10 mouse cellular contexts compared by ENCODE assay signal in the genomic region with DNA sequence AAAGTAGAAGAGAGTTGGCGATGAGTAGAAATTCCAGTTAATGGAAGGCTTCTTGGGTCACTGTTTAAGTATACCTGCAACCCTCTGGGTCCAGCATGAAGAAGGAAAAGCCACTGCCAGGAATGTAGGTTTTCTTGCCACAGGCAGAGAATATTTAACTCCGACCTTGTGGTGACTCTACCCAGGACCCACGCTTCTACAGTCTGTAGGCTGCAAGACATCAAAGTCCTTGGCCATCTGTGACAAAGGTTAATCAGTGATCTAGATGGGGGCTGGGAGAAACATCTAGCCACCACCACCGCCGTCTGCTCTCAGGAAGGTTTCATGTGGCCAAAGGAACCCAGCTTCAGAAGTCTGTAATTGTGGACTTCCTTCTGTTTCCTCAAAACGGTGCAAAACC.
DNase-seq lines count a peak whose midpoint lies in the region; ATAC-seq and TF ChIP-seq lines count a peak whose summit lies in the region.
"Had no signal": no experiment of that assay in that cellular context is flagged by ENCODE, and none has a peak within 500 bp of the region (broad histone marks: within the 10 kb centered on the region; RNA-seq: fewer than 3 reads in every experiment).

No protein-coding gene starts in this region.

- H3K27me3 ChIP-seq in heart, postnatal 0 days (ENCODE audit: control insufficient read depth, insufficient read depth, low read length): no peaks in the 10 kb centered on the region
- H3K27me3 ChIP-seq in embryonic facial prominence, embryonic 14.5 days (replicated peaks; ENCODE audit: control insufficient read depth, insufficient read depth, low read length): no peaks in the 10 kb centered on the region
- H3K27me3 ChIP-seq in kidney, embryonic 15.5 days: no peaks in the 10 kb centered on the region
- H3K27me3 ChIP-seq in liver, embryonic 13.5 days: no peaks in the 10 kb centered on the region
- H3K27me3 ChIP-seq: CH12.LX had no signal

- H3K4me3 ChIP-seq in heart, postnatal 0 days (ENCODE audit: low read depth, low read length): no peak overlapping the region
- H3K4me3 ChIP-seq in embryonic facial prominence, embryonic 14.5 days (ENCODE audit: low read depth, low read length): no peak overlapping the region
- no peak overlapping the region for H3K4me3 ChIP-seq in kidney, embryonic 15.5 days (replicated peaks)
- no peak overlapping the region for H3K4me3 ChIP-seq in liver, embryonic 13.5 days (replicated peaks)

- no peak for TF ChIP-seq CTCF in heart, postnatal 0 days (IDR thresholded peaks at IDR 0.05; ENCODE audit: low read depth)

- peaks cover 46% of the 10 kb centered on the region for H3K4me1 ChIP-seq in heart, postnatal 0 days (ENCODE audit: control insufficient read depth, insufficient read depth)
- 0 out of 2 replicates have a peak, but pooled peaks cover 6% of the 10 kb centered on the region for H3K4me1 ChIP-seq in embryonic facial prominence, embryonic 14.5 days (ENCODE audit: control insufficient read depth, insufficient read depth, low read length)
- H3K4me1 ChIP-seq in kidney, embryonic 15.5 days: peaks cover 58% of the 10 kb centered on the region
- peaks cover 49% of the 10 kb centered on the region for H3K4me1 ChIP-seq in liver, embryonic 13.5 days (replicated peaks)

- H3K36me3 ChIP-seq in heart, postnatal 0 days (replicated peaks; ENCODE audit: control insufficient read depth, insufficient read depth, low read length): no peaks in the 10 kb centered on the region
- no peaks in the 10 kb centered on the region for H3K36me3 ChIP-seq in embryonic facial prominence, embryonic 14.5 days (ENCODE audit: control insufficient read depth, insufficient read depth, low read length)
- H3K36me3 ChIP-seq in kidney, embryonic 15.5 days: no peaks in the 10 kb centered on the region
- H3K36me3 ChIP-seq in liver, embryonic 13.5 days: no peaks in the 10 kb centered on the region

- ATAC-seq in heart, postnatal 0 days (ENCODE audit: insufficient read depth, low read depth): no peak
- ATAC-seq in embryonic facial prominence, embryonic 14.5 days (ENCODE audit: low read depth): no peak
- peak; percentile 87 for ATAC-seq in kidney, embryonic 15.5 days (replicated peaks; ENCODE audit: low FRiP score)
- ATAC-seq in liver, embryonic 13.5 days (ENCODE audit: low read depth): peak; percentile 53; the same call in 1 of the 2 replicates
- ATAC-seq: forebrain, embryonic 14.5 days had no signal

- WGBS in heart, postnatal 0 days: 56% methylated on average over 6 of the region's 6 CpGs
- 60% methylated on average over 6 of the region's 6 CpGs for WGBS in embryonic facial prominence, embryonic 14.5 days
- 38% methylated on average over 6 of the region's 6 CpGs for WGBS in kidney, embryonic 15.5 days
- 43% methylated on average over 6 of the region's 6 CpGs for WGBS in liver, embryonic 13.5 days (ENCODE audit: insufficient replicate concordance)

- no peak overlapping the region for H3K4me2 ChIP-seq in heart, postnatal 0 days (ENCODE audit: low read depth, low read length)
- no peak overlapping the region for H3K4me2 ChIP-seq in embryonic facial prominence, embryonic 14.5 days (ENCODE audit: low read depth, low read length)
- H3K4me2 ChIP-seq in kidney, embryonic 15.5 days: peak overlapping the region; percentile 17; the same call in 1 of the 2 replicates
- no peak overlapping the region for H3K4me2 ChIP-seq in liver, embryonic 13.5 days

- peak overlapping the region; percentile 89 for H3K27ac ChIP-seq in heart, postnatal 0 days (ENCODE audit: low read depth)
- peak overlapping the region; percentile 63; the same call in 1 of the 2 replicates for H3K27ac ChIP-seq in embryonic facial prominence, embryonic 14.5 days (replicated peaks; ENCODE audit: low read depth, low read length)
- H3K27ac ChIP-seq in kidney, embryonic 15.5 days: peak overlapping the region; percentile 95
- H3K27ac ChIP-seq in liver, embryonic 13.5 days: peak overlapping the region; percentile 86

- no peaks in the 10 kb centered on the region for H3K9me3 ChIP-seq in heart, postnatal 0 days (replicated peaks; ENCODE audit: control insufficient read depth, low read length)
- H3K9me3 ChIP-seq in embryonic facial prominence, embryonic 14.5 days (ENCODE audit: control insufficient read depth, low read length): no peaks in the 10 kb centered on the region
- H3K9me3 ChIP-seq in kidney, embryonic 15.5 days (replicated peaks): no peaks in the 10 kb centered on the region
- H3K9me3 ChIP-seq in liver, embryonic 13.5 days (replicated peaks): no peaks in the 10 kb centered on the region

- TF ChIP-seq EP300 in heart, postnatal 0 days (IDR thresholded peaks at IDR 0.05; ENCODE audit: low read depth): no peak

- no peak for DNase-seq in heart, postnatal 0 days (ENCODE audit: low spot score)
- no peak for DNase-seq in heart, postnatal 25 days (ENCODE audit: low spot score)
- DNase-seq in embryonic facial prominence, embryonic 14.5 days (ENCODE audit: low spot score): no peak
- DNase-seq in liver, embryonic 13.5 days: no peak
- DNase-seq in urinary bladder, adult 18-20 months (ENCODE audit: low spot score in 2 of 2): no peak
- no peak for DNase-seq in gastrocnemius, postnatal 14 days
- DNase-seq in spleen, adult 18-20 months: no peak

- H3K9ac ChIP-seq in heart, postnatal 0 days (replicated peaks; ENCODE audit: low read depth, low read length): no peak overlapping the region
- no peak overlapping the region for H3K9ac ChIP-seq in embryonic facial prominence, embryonic 14.5 days (ENCODE audit: low read depth, low read length)
- no peak overlapping the region for H3K9ac ChIP-seq in kidney, embryonic 15.5 days
- no peak overlapping the region for H3K9ac ChIP-seq in liver, embryonic 13.5 days

- intact Hi-C loops in heart, postnatal 25 days (cut with DNase I): no loop called here
- intact Hi-C loops in gastrocnemius, postnatal 14 days (cut with DNase I; ENCODE audit: low total_unique reads): no loop called here

Comparison
In these comparisons a context has a peak if more than half of its experiments do, and no peak if none do; other contexts are left out.
1. ATAC-seq: peak in kidney, embryonic 15.5 days (single experiment) and liver, embryonic 13.5 days (single experiment); none in heart, postnatal 0 days (single experiment) and embryonic facial prominence, embryonic 14.5 days (single experiment).
2. Peak in every context shown above with its lines, with median percentiles within 50 percentile points of each other: H3K27ac ChIP-seq.